7 mouse cellular contexts compared by ENCODE assay signal in the genomic region with DNA sequence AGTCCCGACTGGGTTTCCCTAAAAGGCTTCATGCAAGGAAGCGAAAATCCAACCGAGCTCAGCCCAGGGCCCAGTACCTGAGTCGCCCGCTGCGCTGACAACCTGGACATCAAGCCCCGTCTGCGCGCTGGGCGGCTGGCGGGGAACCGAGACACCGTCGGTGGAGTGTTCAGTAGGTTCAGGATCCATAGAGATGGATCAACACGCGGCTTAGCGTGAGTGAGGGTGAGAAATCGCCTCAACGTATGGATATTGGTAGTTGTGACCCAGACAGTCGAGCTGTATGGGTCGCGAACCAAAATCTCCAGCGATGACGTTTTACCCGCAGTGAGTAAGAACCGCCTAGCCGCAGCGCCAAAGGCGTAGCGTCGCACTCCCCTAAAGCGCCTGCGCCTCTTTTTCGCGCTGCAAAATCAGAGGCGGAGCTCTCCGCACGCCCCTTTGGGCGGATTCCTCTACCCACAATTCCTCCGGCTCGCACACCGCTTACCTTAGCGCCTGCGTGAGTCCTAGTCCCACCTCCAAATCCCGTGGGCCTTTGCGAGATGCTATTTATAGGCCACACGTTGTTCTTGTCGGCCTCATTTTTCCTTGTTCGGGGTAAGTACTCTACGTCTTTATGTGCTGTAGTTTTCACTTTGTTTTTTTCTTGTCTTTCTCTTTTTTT. TPM values are rescaled to one million over a fixed set of nuclear protein-coding genes. Genes with fewer than 3 reads are reported as not detected.
DNase-seq lines count a peak whose midpoint lies in the region; ATAC-seq and TF ChIP-seq lines count a peak whose summit lies in the region.

A gene (minus strand): TSS at position 463 of the 667 bp plus-strand sequence.

- H3K27me3 ChIP-seq in embryonic facial prominence, embryonic 10.5 days (replicated peaks; ENCODE audit: low read depth, poor library complexity, severe bottlenecking) = no peaks in the 10 kb centered on the region
- no peaks in the 10 kb centered on the region for H3K27me3 ChIP-seq in intestine, postnatal 0 days (replicated peaks; ENCODE audit: control insufficient read depth, insufficient read depth, low read length)
- H3K27me3 ChIP-seq in midbrain, embryonic 12.5 days = no peaks in the 10 kb centered on the region
- H3K27me3 ChIP-seq in small intestine, adult 2 months (ENCODE audit: control insufficient read depth, insufficient read depth, low read length) = no peaks in the 10 kb centered on the region

- DNase-seq in adrenal gland, postnatal 10 days = peak; percentile 96
- DNase-seq in embryonic facial prominence, embryonic 10.5 days (ENCODE audit: low spot score) = peak; percentile 97
- no peak for DNase-seq in gonadal fat pad, adult 2 months (ENCODE audit: low read depth)
- peak; percentile 98 for DNase-seq in left cerebral cortex, postnatal 4 days

- peak within 1 kb of the TSS; percentile 88 for H3K9ac ChIP-seq in intestine, postnatal 0 days (ENCODE audit: low read depth, low read length)
- peak within 1 kb of the TSS; percentile 96 for H3K9ac ChIP-seq in midbrain, embryonic 12.5 days (replicated peaks)

- intact Hi-C loops in left cerebral cortex, postnatal 4 days (cut with DNase I) = no loop called here

- no peaks in the 10 kb centered on the region for H3K9me3 ChIP-seq in embryonic facial prominence, embryonic 10.5 days
- no peaks in the 10 kb centered on the region for H3K9me3 ChIP-seq in intestine, postnatal 0 days (ENCODE audit: control insufficient read depth)
- no peaks in the 10 kb centered on the region for H3K9me3 ChIP-seq in midbrain, embryonic 12.5 days

- TF ChIP-seq POLR2A in small intestine, adult 2 months (IDR thresholded peaks at IDR 0.05; ENCODE audit: low read depth, low read length) = peak; percentile 75

- peak within 1 kb of the TSS; percentile 69 for H3K4me2 ChIP-seq in intestine, postnatal 0 days (replicated peaks; ENCODE audit: low read depth)
- H3K4me2 ChIP-seq in midbrain, embryonic 12.5 days (replicated peaks) = peak within 1 kb of the TSS; percentile 78

- H3K4me1 ChIP-seq in embryonic facial prominence, embryonic 10.5 days = peaks cover 25% of the 10 kb centered on the region
- no peaks in the 10 kb centered on the region for H3K4me1 ChIP-seq in intestine, postnatal 0 days (replicated peaks; ENCODE audit: control insufficient read depth, insufficient read depth, low read length)
- peaks cover 33% of the 10 kb centered on the region for H3K4me1 ChIP-seq in midbrain, embryonic 12.5 days
- no peaks in the 10 kb centered on the region; the same call in 1 of the 2 replicates for H3K4me1 ChIP-seq in small intestine, adult 2 months (ENCODE audit: control insufficient read depth, insufficient read depth, insufficient read length, low read length)

- under 1% methylated on average over 50 of the region's 50 CpGs for WGBS in embryonic facial prominence, embryonic 10.5 days
- under 1% methylated on average over 50 of the region's 50 CpGs for WGBS in intestine, postnatal 0 days
- WGBS in midbrain, embryonic 12.5 days = under 1% methylated on average over 50 of the region's 50 CpGs
- under 1% methylated on average over 50 of the region's 50 CpGs for WGBS in small intestine, adult 2 months

- peaks cover 32% of the 10 kb centered on the region for H3K36me3 ChIP-seq in embryonic facial prominence, embryonic 10.5 days (replicated peaks)
- peaks cover 26% of the 10 kb centered on the region for H3K36me3 ChIP-seq in intestine, postnatal 0 days (ENCODE audit: control insufficient read depth, insufficient read depth)
- peaks cover 22% of the 10 kb centered on the region for H3K36me3 ChIP-seq in midbrain, embryonic 12.5 days
- peaks cover 22% of the 10 kb centered on the region for H3K36me3 ChIP-seq in small intestine, adult 2 months (ENCODE audit: control insufficient read depth, insufficient read depth, low read length)

- peak; percentile 97 for ATAC-seq in intestine, postnatal 0 days
- peak; percentile 96 for ATAC-seq in midbrain, embryonic 12.5 days (ENCODE audit: low FRiP score, low read depth)

- no peak for TF ChIP-seq CTCF in intestine, postnatal 0 days (IDR thresholded peaks at IDR 0.05; ENCODE audit: low read depth)
- TF ChIP-seq CTCF in small intestine, adult 2 months (IDR thresholded peaks at IDR 0.05; ENCODE audit: extremely low read depth, insufficient read length, insufficient replicate concordance, low read depth, low read length) = no peak

- peak within 1 kb of the TSS; percentile 96 for H3K27ac ChIP-seq in embryonic facial prominence, embryonic 10.5 days (replicated peaks)
- H3K27ac ChIP-seq in intestine, postnatal 0 days (ENCODE audit: low read depth, low read length) = peak within 1 kb of the TSS; percentile 97
- peak within 1 kb of the TSS; percentile 93 for H3K27ac ChIP-seq in midbrain, embryonic 12.5 days (replicated peaks)
- H3K27ac ChIP-seq in small intestine, adult 2 months (ENCODE audit: insufficient read depth, low read depth, low read length) = peak within 1 kb of the TSS; percentile 98

- peak within 1 kb of the TSS; percentile 83 for H3K4me3 ChIP-seq in embryonic facial prominence, embryonic 10.5 days
- H3K4me3 ChIP-seq in intestine, postnatal 0 days (ENCODE audit: low read depth, low read length) = peak within 1 kb of the TSS; percentile 71
- peak within 1 kb of the TSS; percentile 82 for H3K4me3 ChIP-seq in midbrain, embryonic 12.5 days
- peak within 1 kb of the TSS; percentile 74 for H3K4me3 ChIP-seq in small intestine, adult 2 months (ENCODE audit: low read depth, low read length)

RNA-seq across cellular contexts. Expression of the gene that starts here (rescaled TPM):
- total RNA-seq in adrenal gland, postnatal 10 days (2021) = 100 to 1,000 TPM in 1 of 2 experiments, 10 to 100 TPM in 1; 97.4 to 178 TPM
- 125 and 127 TPM in 2 replicates for polyA plus RNA-seq in embryonic facial prominence, embryonic 10.5 days (2016; fragmentation: Nextera tagmentation; extraction: Ambion mirVana)
- polyA plus RNA-seq in gonadal fat pad, adult 2 months (2012; rRNA removed) = 393 and 456 TPM in 2 replicates
- polyA plus RNA-seq in intestine, postnatal 0 days (2015; fragmentation: Nextera tagmentation; extraction: Ambion mirVana) = 237 and 283 TPM in 2 replicates
- 100 to 1,000 TPM; 166 to 179 TPM for total RNA-seq in left cerebral cortex, postnatal 4 days (2021)
- polyA plus RNA-seq in midbrain, embryonic 12.5 days (2016; fragmentation: Nextera tagmentation; extraction: Ambion mirVana) = 138 and 150 TPM in 2 replicates
- 132 and 391 TPM in 2 replicates for polyA plus RNA-seq in small intestine, adult 2 months (2012; rRNA removed)
